Mouse (Mus musculus) CH12.LX (cell line): ENCODE data around the gene Cfap58.

Experiments
- CHD2 ChIP-seq: IDR thresholded peaks from 2 replicates; pipeline ENCODE4 v1.6.1; 2011; ENCODE audit warnings: low read length, improper control_type of control experiment
- CTCF ChIP-seq, 2 experiments: IDR thresholded peaks in 1 of 2; conservative IDR thresholded peaks in 1 of 2; 2 replicates each; pipeline ENCODE4 v1.5.1; 2011 to 2012; ENCODE audit warnings: low read depth in 2 of 2, low read length in 2 of 2, improper control_type of control experiment in 1 of 2, inconsistent platforms in 1 of 2, mild to moderate bottlenecking in 1 of 2, moderate library complexity in 1 of 2
- EP300 ChIP-seq: IDR thresholded peaks from 2 replicates; pipeline ENCODE4 v1.6.1; 2011; ENCODE audit warnings: low read length, improper control_type of control experiment
- HCFC1 ChIP-seq: IDR thresholded peaks from 2 replicates; pipeline ENCODE4 v1.6.1; 2012; ENCODE audit warnings: low read depth, mild to moderate bottlenecking, inconsistent platforms, low read length, improper control_type of control experiment
- JUND ChIP-seq: conservative IDR thresholded peaks from 2 replicates; pipeline ENCODE4 v1.6.1; 2011; ENCODE audit warnings: low read depth, low read length, improper control_type of control experiment
- POLR2AphosphoS2 ChIP-seq: IDR thresholded peaks from 2 replicates; pipeline ENCODE4 v1.6.1; 2011; ENCODE audit warnings: low read depth, low read length, improper control_type of control experiment
- SIN3A ChIP-seq: IDR thresholded peaks from 2 replicates; pipeline ENCODE4 v1.6.1; 2012; ENCODE audit warnings: low read length, improper control_type of control experiment, inconsistent platforms
- SMC3 ChIP-seq: IDR thresholded peaks from 2 replicates; pipeline ENCODE4 v1.6.1; 2011; ENCODE audit warnings: low read depth, low read length, improper control_type of control experiment

DNA sequence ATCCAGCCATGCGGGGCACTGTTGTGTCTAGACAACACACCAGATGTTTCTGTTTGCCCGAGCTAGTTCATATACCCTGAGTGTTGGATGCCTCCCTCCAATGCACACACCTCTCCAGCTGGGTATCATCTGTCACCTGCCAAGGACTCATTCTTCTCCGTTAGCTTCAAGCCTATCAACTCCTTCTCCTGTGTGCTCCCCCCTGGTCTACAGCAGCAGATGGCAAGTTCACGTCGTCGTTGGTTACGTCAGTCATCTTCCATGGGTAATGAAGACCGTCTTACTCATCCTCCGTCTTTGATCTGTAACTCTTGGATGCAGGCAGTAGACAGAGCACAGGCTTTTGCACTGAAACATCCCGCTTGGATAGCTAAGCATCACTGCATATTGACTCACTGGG is 42.8 kb downstream of the Cfap58 start:
- TF ChIP-seq CTCF (conservative IDR thresholded peaks at IDR 0.05 in 1 of 2, IDR thresholded peaks at IDR 0.05 in 1 of 2; ENCODE audit: low read depth in 2 of 2, low read length in 2 of 2) (no peak), CHD2 (no peak), JUND (no peak), HCFC1 (no peak), EP300 (no peak), SIN3A (no peak), SMC3 (no peak), POLR2AphosphoS2 (no peak)
